Mouse (Mus musculus): ENCODE measurements at regions not wholly inside any gene's neighbourhood (a gene's known extent, or its start where the extent isn't known, plus 50 kb on each side); places are given as distances from the start of the nearest gene placed in this dataset.

GRCm38 (mm10) chr12:13983631-13984395, 168.0 kb downstream of the Fam84a start:
- DNase-seq (ENCODE audit: low spot score) (no peak), ATAC-seq (ENCODE audit: insufficient read depth, low read depth) (no peak)
- Histone ChIP-seq H3K27ac (ENCODE audit: low read depth) (no peak overlapping the region), H3K9me3 (replicated peaks; ENCODE audit: control insufficient read depth, low read length) (no peaks in the 10 kb centered on the region), H3K27me3 (ENCODE audit: control insufficient read depth, insufficient read depth, low read length) (no peaks in the 10 kb centered on the region), H3K4me3 (ENCODE audit: low read depth, low read length) (no peak overlapping the region), H3K9ac (replicated peaks; ENCODE audit: low read depth, low read length) (no peak overlapping the region), H3K36me3 (replicated peaks; ENCODE audit: control insufficient read depth, insufficient read depth, low read length) (no peaks in the 10 kb centered on the region), H3K4me2 (ENCODE audit: low read depth, low read length) (no peak overlapping the region), H3K4me1 (ENCODE audit: control insufficient read depth, insufficient read depth) (no peaks in the 10 kb centered on the region)
- TF ChIP-seq EP300 (IDR thresholded peaks at IDR 0.05; ENCODE audit: low read depth) (no peak), CTCF (IDR thresholded peaks at IDR 0.05; ENCODE audit: low read depth) (no peak)
- WGBS = 70% methylated on average over 7 of the region's 7 CpGs

- 75% methylated on average over 3 of the region's 3 CpGs for WGBS
- ATAC-seq (ENCODE audit: insufficient read depth, low read depth) (no peak), DNase-seq (ENCODE audit: low spot score) (no peak)
- H3K27ac ChIP-seq (ENCODE audit: low read depth) = no peak overlapping the region
- H3K9me3 ChIP-seq (replicated peaks; ENCODE audit: control insufficient read depth, low read length) = no peaks in the 10 kb centered on the region
- H3K27me3 ChIP-seq (ENCODE audit: control insufficient read depth, insufficient read depth, low read length) = no peaks in the 10 kb centered on the region
- no peak overlapping the region for H3K4me3 ChIP-seq (ENCODE audit: low read depth, low read length)
- H3K36me3 ChIP-seq (replicated peaks; ENCODE audit: control insufficient read depth, insufficient read depth, low read length) = no peaks in the 10 kb centered on the region
- no peaks in the 10 kb centered on the region for H3K4me1 ChIP-seq (ENCODE audit: control insufficient read depth, insufficient read depth)
- TF ChIP-seq CTCF (IDR thresholded peaks at IDR 0.05; ENCODE audit: low read depth) = no peak
- no peak overlapping the region for H3K4me2 ChIP-seq (ENCODE audit: low read depth, low read length)
- H3K9ac ChIP-seq (replicated peaks; ENCODE audit: low read depth, low read length) = no peak overlapping the region
Measured at GRCm38 (mm10) chr12:13964537-13964936, 187.3 kb downstream of the Fam84a start.

GRCm38 (mm10) chr12:13939494-13939893, 212.4 kb downstream of the Fam84a start:
- Histone ChIP-seq H3K9ac (replicated peaks; ENCODE audit: low read depth, low read length) (no peak overlapping the region), H3K9me3 (replicated peaks; ENCODE audit: control insufficient read depth, low read length) (no peaks in the 10 kb centered on the region), H3K4me2 (ENCODE audit: low read depth, low read length) (no peak overlapping the region), H3K4me1 (ENCODE audit: control insufficient read depth, insufficient read depth) (no peaks in the 10 kb centered on the region), H3K27me3 (ENCODE audit: control insufficient read depth, insufficient read depth, low read length) (no peaks in the 10 kb centered on the region), H3K4me3 (ENCODE audit: low read depth, low read length) (no peak overlapping the region), H3K36me3 (replicated peaks; ENCODE audit: control insufficient read depth, insufficient read depth, low read length) (no peaks in the 10 kb centered on the region), H3K27ac (ENCODE audit: low read depth) (no peak overlapping the region)
- ATAC-seq (ENCODE audit: insufficient read depth, low read depth) (no peak), DNase-seq (ENCODE audit: low spot score) (no peak)
- WGBS = 80% methylated on average over 4 of the region's 4 CpGs
- TF ChIP-seq EP300 (IDR thresholded peaks at IDR 0.05; ENCODE audit: low read depth) (no peak), CTCF (IDR thresholded peaks at IDR 0.05; ENCODE audit: low read depth) (no peak)

GRCm38 (mm10) chr12:13921066-13921465, 230.8 kb downstream of the Fam84a start:
- H3K27ac ChIP-seq (ENCODE audit: low read depth) = no peak overlapping the region
- H3K4me3 ChIP-seq (ENCODE audit: low read depth, low read length) = no peak overlapping the region
- H3K36me3 ChIP-seq (replicated peaks; ENCODE audit: control insufficient read depth, insufficient read depth, low read length) = no peaks in the 10 kb centered on the region
- no peak for TF ChIP-seq EP300 (IDR thresholded peaks at IDR 0.05; ENCODE audit: low read depth)
- TF ChIP-seq CTCF (IDR thresholded peaks at IDR 0.05; ENCODE audit: low read depth) = no peak
- H3K9ac ChIP-seq (replicated peaks; ENCODE audit: low read depth, low read length) = no peak overlapping the region
- no peak overlapping the region for H3K4me2 ChIP-seq (ENCODE audit: low read depth, low read length)
- DNase-seq (ENCODE audit: low spot score) = no peak
- 78% methylated on average over 1 of the region's 1 CpGs for WGBS
- no peaks in the 10 kb centered on the region for H3K4me1 ChIP-seq (ENCODE audit: control insufficient read depth, insufficient read depth)
- ATAC-seq (ENCODE audit: insufficient read depth, low read depth) = no peak
- H3K27me3 ChIP-seq (ENCODE audit: control insufficient read depth, insufficient read depth, low read length) = no peaks in the 10 kb centered on the region
- H3K9me3 ChIP-seq (replicated peaks; ENCODE audit: control insufficient read depth, low read length) = no peaks in the 10 kb centered on the region

GRCm38 (mm10) chr12:13883317-13883716, 268.5 kb downstream of the Fam84a start:
- ATAC-seq (ENCODE audit: insufficient read depth, low read depth) (no peak), DNase-seq (ENCODE audit: low spot score) (no peak)
- no peak overlapping the region for H3K4me2 ChIP-seq (ENCODE audit: low read depth, low read length)
- no peak overlapping the region for H3K27ac ChIP-seq (ENCODE audit: low read depth)
- H3K27me3 ChIP-seq (ENCODE audit: control insufficient read depth, insufficient read depth, low read length) = no peaks in the 10 kb centered on the region
- H3K36me3 ChIP-seq (replicated peaks; ENCODE audit: control insufficient read depth, insufficient read depth, low read length) = no peaks in the 10 kb centered on the region
- TF ChIP-seq EP300 (IDR thresholded peaks at IDR 0.05; ENCODE audit: low read depth) = no peak
- TF ChIP-seq CTCF (IDR thresholded peaks at IDR 0.05; ENCODE audit: low read depth) = no peak
- WGBS = 31% methylated on average over 3 of the region's 3 CpGs
- H3K4me3 ChIP-seq (ENCODE audit: low read depth, low read length) = no peak overlapping the region
- H3K9ac ChIP-seq (replicated peaks; ENCODE audit: low read depth, low read length) = no peak overlapping the region
- no peaks in the 10 kb centered on the region for H3K9me3 ChIP-seq (replicated peaks; ENCODE audit: control insufficient read depth, low read length)
- no peaks in the 10 kb centered on the region for H3K4me1 ChIP-seq (ENCODE audit: control insufficient read depth, insufficient read depth)

- Histone ChIP-seq H3K36me3 (replicated peaks; ENCODE audit: control insufficient read depth, insufficient read depth, low read length) (no peaks in the 10 kb centered on the region), H3K4me2 (ENCODE audit: low read depth, low read length) (no peak overlapping the region), H3K9me3 (replicated peaks; ENCODE audit: control insufficient read depth, low read length) (no peaks in the 10 kb centered on the region), H3K27ac (ENCODE audit: low read depth) (no peak overlapping the region), H3K9ac (replicated peaks; ENCODE audit: low read depth, low read length) (no peak overlapping the region), H3K4me1 (ENCODE audit: control insufficient read depth, insufficient read depth) (no peaks in the 10 kb centered on the region), H3K4me3 (ENCODE audit: low read depth, low read length) (no peak overlapping the region), H3K27me3 (ENCODE audit: control insufficient read depth, insufficient read depth, low read length) (no peaks in the 10 kb centered on the region)
- TF ChIP-seq CTCF (IDR thresholded peaks at IDR 0.05; ENCODE audit: low read depth) (no peak), EP300 (IDR thresholded peaks at IDR 0.05; ENCODE audit: low read depth) (no peak)
- DNase-seq (ENCODE audit: low spot score) (no peak), ATAC-seq (ENCODE audit: insufficient read depth, low read depth) (no peak)
- WGBS = 23% methylated on average over 1 of the region's 1 CpGs
Measured at GRCm38 (mm10) chr12:13869161-13869560, 282.7 kb downstream of the Fam84a start.

All from heart, postnatal 0 days (tissue).